20 mouse cellular contexts compared by ENCODE assay signal in the genomic region with DNA sequence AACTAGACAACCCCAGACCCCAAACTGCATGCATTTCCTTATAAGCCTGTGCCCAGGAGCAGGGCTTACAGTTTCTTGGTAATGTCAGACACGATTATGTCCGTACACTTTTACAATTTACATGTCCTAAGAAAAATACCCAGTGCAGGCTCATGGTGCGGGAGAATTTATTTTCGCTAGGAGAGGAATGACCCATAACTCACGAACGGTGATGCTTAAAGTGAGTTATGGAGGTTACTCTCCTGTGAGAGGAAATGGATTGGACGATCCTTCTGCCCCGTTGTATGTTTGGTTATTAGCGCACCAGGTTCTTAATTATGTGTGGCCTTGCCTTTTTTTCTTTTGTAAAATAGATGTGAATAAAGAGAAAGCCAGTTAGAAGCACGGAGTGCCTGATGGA.
DNase-seq lines count a peak whose midpoint lies in the region; ATAC-seq lines count a peak whose summit lies in the region.
"Had no signal": no experiment of that assay in that cellular context is flagged by ENCODE, and none has a peak within 500 bp of the region (broad histone marks: within the 10 kb centered on the region; RNA-seq: fewer than 3 reads in every experiment).

No protein-coding gene starts in this region.

- no peak for ATAC-seq in hindbrain, embryonic 11.5 days (ENCODE audit: low FRiP score)
- ATAC-seq in hindbrain, embryonic 16.5 days, result no peak
- ATAC-seq in midbrain, embryonic 14.5 days (ENCODE audit: low FRiP score, low TSS enrichment), result no peak
- no peak for ATAC-seq in midbrain, embryonic 11.5 days (ENCODE audit: low FRiP score)
- ATAC-seq in midbrain, embryonic 15.5 days (replicated peaks), result no peak
- ATAC-seq: forebrain, postnatal 0 days had no signal

- no peak overlapping the region for H3K4me3 ChIP-seq in hindbrain, embryonic 11.5 days (ENCODE audit: low read depth, low read length)
- no peak overlapping the region for H3K4me3 ChIP-seq in hindbrain, embryonic 16.5 days (ENCODE audit: low read length)
- no peak overlapping the region for H3K4me3 ChIP-seq in midbrain, embryonic 14.5 days (replicated peaks; ENCODE audit: low read depth, low read length)
- no peak overlapping the region for H3K4me3 ChIP-seq in midbrain, embryonic 11.5 days (ENCODE audit: low read depth, low read length)
- H3K4me3 ChIP-seq in midbrain, embryonic 15.5 days, result no peak overlapping the region
- H3K4me3 ChIP-seq: erythroblast, embryonic 14.5 days; gastrocnemius, adult 2 months; liver, embryonic 13.5 days; lung, embryonic 15.5 days; myocyte; stomach, embryonic 15.5 days had no signal

- no peaks in the 10 kb centered on the region for H3K9me3 ChIP-seq in hindbrain, embryonic 11.5 days (ENCODE audit: control insufficient read depth, low read length)
- H3K9me3 ChIP-seq in hindbrain, embryonic 16.5 days (ENCODE audit: control insufficient read depth, low read length), result no peaks in the 10 kb centered on the region
- H3K9me3 ChIP-seq in midbrain, embryonic 14.5 days (ENCODE audit: control insufficient read depth, low read length), result no peaks in the 10 kb centered on the region
- H3K9me3 ChIP-seq in midbrain, embryonic 11.5 days (ENCODE audit: control insufficient read depth, low read length), result no peaks in the 10 kb centered on the region
- no peaks in the 10 kb centered on the region for H3K9me3 ChIP-seq in midbrain, embryonic 15.5 days
- H3K9me3 ChIP-seq: liver, embryonic 13.5 days; lung, embryonic 15.5 days; stomach, embryonic 15.5 days had no signal

- H3K4me2 ChIP-seq in hindbrain, embryonic 11.5 days (replicated peaks; ENCODE audit: low read depth, low read length), result no peak overlapping the region
- H3K4me2 ChIP-seq in hindbrain, embryonic 16.5 days (ENCODE audit: low read length), result no peak overlapping the region
- H3K4me2 ChIP-seq in midbrain, embryonic 14.5 days (ENCODE audit: low read length), result no peak overlapping the region
- H3K4me2 ChIP-seq in midbrain, embryonic 11.5 days, result no peak overlapping the region
- H3K4me2 ChIP-seq in midbrain, embryonic 15.5 days, result no peak overlapping the region
- H3K4me2 ChIP-seq: liver, embryonic 13.5 days had no signal

- DNase-seq in hindbrain, embryonic 11.5 days (ENCODE audit: low spot score), result no peak
- no peak for DNase-seq in midbrain, embryonic 14.5 days
- no peak for DNase-seq in midbrain, embryonic 11.5 days (ENCODE audit: low spot score, missing footprints)
- DNase-seq in left cerebral cortex, adult 9 months (ENCODE audit: low spot score in 2 of 2), result no peak
- no peak for DNase-seq in spleen, adult 18-20 months
- DNase-seq in yolk sac, embryonic 10.5 days (ENCODE audit: low spot score), result no peak
- DNase-seq: adrenal gland, postnatal 14 days; cerebellum, adult 18-20 months; cerebellum, postnatal 36 days; forebrain, postnatal 0 days; gastrocnemius, adult 2 months; heart, adult 18-20 months; kidney, postnatal 36 days; liver, embryonic 13.5 days had no signal

- peak overlapping the region; percentile 43; the same call in 1 of the 2 replicates for H3K27ac ChIP-seq in hindbrain, embryonic 11.5 days (ENCODE audit: low read depth, low read length)
- H3K27ac ChIP-seq in hindbrain, embryonic 16.5 days (ENCODE audit: low read depth, low read length), result no peak overlapping the region
- peak overlapping the region; percentile 76; the same call in 1 of the 2 replicates for H3K27ac ChIP-seq in midbrain, embryonic 14.5 days (replicated peaks; ENCODE audit: low read depth, low read length)
- no peak overlapping the region for H3K27ac ChIP-seq in midbrain, embryonic 11.5 days (ENCODE audit: low read depth, low read length)
- peak overlapping the region; percentile 84 for H3K27ac ChIP-seq in midbrain, embryonic 15.5 days
- H3K27ac ChIP-seq: gastrocnemius, adult 2 months; liver, embryonic 13.5 days; lung, embryonic 15.5 days; stomach, embryonic 15.5 days had no signal

- WGBS in hindbrain, embryonic 11.5 days, result 81% methylated on average over 10 of the region's 10 CpGs
- WGBS in hindbrain, embryonic 16.5 days, result 76% methylated on average over 10 of the region's 10 CpGs
- WGBS in midbrain, embryonic 14.5 days, result 88% methylated on average over 10 of the region's 10 CpGs
- 92% methylated on average over 10 of the region's 10 CpGs for WGBS in midbrain, embryonic 11.5 days
- 83% methylated on average over 10 of the region's 10 CpGs for WGBS in midbrain, embryonic 15.5 days

- H3K4me1 ChIP-seq in hindbrain, embryonic 11.5 days (replicated peaks; ENCODE audit: control insufficient read depth, insufficient read depth, low read length), result no peaks in the 10 kb centered on the region; the same call in 1 of the 2 replicates
- H3K4me1 ChIP-seq in hindbrain, embryonic 16.5 days (ENCODE audit: control insufficient read depth, insufficient read depth, low read depth, low read length), result no peaks in the 10 kb centered on the region
- H3K4me1 ChIP-seq in midbrain, embryonic 14.5 days (ENCODE audit: control insufficient read depth, insufficient read depth, low read length), result peaks cover 15% of the 10 kb centered on the region
- 0 out of 2 replicates have a peak, but pooled peaks cover 2% of the 10 kb centered on the region for H3K4me1 ChIP-seq in midbrain, embryonic 11.5 days (ENCODE audit: control insufficient read depth, insufficient read depth, low read length)
- H3K4me1 ChIP-seq in midbrain, embryonic 15.5 days, result peaks cover 20% of the 10 kb centered on the region
- H3K4me1 ChIP-seq: liver, embryonic 13.5 days had no signal

- H3K27me3 ChIP-seq in hindbrain, embryonic 11.5 days (ENCODE audit: control insufficient read depth, insufficient read depth, low read length), result no peaks in the 10 kb centered on the region
- H3K27me3 ChIP-seq in hindbrain, embryonic 16.5 days (replicated peaks; ENCODE audit: control insufficient read depth, insufficient read depth, low read length), result no peaks in the 10 kb centered on the region
- 0 out of 2 replicates have a peak, but pooled peaks cover 4% of the 10 kb centered on the region for H3K27me3 ChIP-seq in midbrain, embryonic 14.5 days (ENCODE audit: control insufficient read depth, insufficient read depth, low read length)
- no peaks in the 10 kb centered on the region for H3K27me3 ChIP-seq in midbrain, embryonic 11.5 days (ENCODE audit: control insufficient read depth, insufficient read depth, low read length)
- no peaks in the 10 kb centered on the region for H3K27me3 ChIP-seq in midbrain, embryonic 15.5 days (replicated peaks)
- H3K27me3 ChIP-seq: liver, embryonic 13.5 days; lung, embryonic 15.5 days; stomach, embryonic 15.5 days had no signal

- H3K9ac ChIP-seq in hindbrain, embryonic 11.5 days (ENCODE audit: low read depth, low read length), result no peak overlapping the region
- no peak overlapping the region for H3K9ac ChIP-seq in hindbrain, embryonic 16.5 days (ENCODE audit: low read depth, low read length)
- no peak overlapping the region for H3K9ac ChIP-seq in midbrain, embryonic 14.5 days (replicated peaks; ENCODE audit: low read length)
- H3K9ac ChIP-seq in midbrain, embryonic 11.5 days (ENCODE audit: low read length), result no peak overlapping the region
- H3K9ac ChIP-seq in midbrain, embryonic 15.5 days, result no peak overlapping the region
- H3K9ac ChIP-seq: forebrain, postnatal 0 days; liver, embryonic 13.5 days; lung, embryonic 15.5 days; stomach, embryonic 15.5 days had no signal

- no peaks in the 10 kb centered on the region for H3K36me3 ChIP-seq in hindbrain, embryonic 11.5 days (ENCODE audit: control insufficient read depth, insufficient read depth, low read length)
- no peaks in the 10 kb centered on the region for H3K36me3 ChIP-seq in hindbrain, embryonic 16.5 days (ENCODE audit: control insufficient read depth, insufficient read depth, low read length)
- no peaks in the 10 kb centered on the region for H3K36me3 ChIP-seq in midbrain, embryonic 14.5 days (ENCODE audit: control insufficient read depth, insufficient read depth, low read length)
- no peaks in the 10 kb centered on the region for H3K36me3 ChIP-seq in midbrain, embryonic 11.5 days (ENCODE audit: control insufficient read depth, insufficient read depth, low read length)
- no peaks in the 10 kb centered on the region for H3K36me3 ChIP-seq in midbrain, embryonic 15.5 days (replicated peaks)
- H3K36me3 ChIP-seq: liver, embryonic 13.5 days; lung, embryonic 15.5 days; stomach, embryonic 15.5 days had no signal

Comparison
In these comparisons a context has a peak if more than half of its experiments do, and no peak if none do; other contexts are left out.
1. H3K27ac ChIP-seq: peak in hindbrain, embryonic 11.5 days (single experiment), midbrain, embryonic 14.5 days (single experiment) and midbrain, embryonic 15.5 days (single experiment); none in hindbrain, embryonic 16.5 days (single experiment) and midbrain, embryonic 11.5 days (single experiment).